Mouse (Mus musculus) forebrain, embryonic 10.5 days (tissue): ENCODE measurements around the gene Dnajc8. TPM values are rescaled to one million over a fixed set of nuclear protein-coding genes. Genes with fewer than 3 reads are reported as not detected.

Source experiments
- DNase-seq: peaks from one replicate; pipeline ENCODE4 v3.0.0-alpha.2; 2017; ENCODE audit warnings: low spot score; ENCODE audit errors: extremely low spot score
- H3K27ac ChIP-seq: fragments of 300-500 bp; sonication (generic); 2 replicates; pipeline ENCODE4 v1.5.1; 2016; ENCODE audit warnings: mild to moderate bottlenecking
- H3K27me3 ChIP-seq: fragments of 300-500 bp; sonication (generic); 2 replicates; pipeline ENCODE4 v1.6.1; 2016; ENCODE audit warnings: mild to moderate bottlenecking; ENCODE audit not compliant: poor library complexity, severe bottlenecking
- H3K36me3 ChIP-seq: fragments of 300-500 bp; sonication (generic); replicated peaks from 2 replicates; pipeline ENCODE4 v1.6.1; 2016; ENCODE audit warnings: mild to moderate bottlenecking, moderate library complexity
- H3K4me1 ChIP-seq: fragments of 300-500 bp; sonication (generic); 2 replicates; pipeline ENCODE4 v1.6.1; 2016
- H3K4me3 ChIP-seq: fragments of 300-500 bp; sonication (generic); 2 replicates; pipeline ENCODE4 v1.5.1; 2016; ENCODE audit warnings: mild to moderate bottlenecking, moderate library complexity
- H3K9me3 ChIP-seq: fragments of 300-500 bp; sonication (generic); 2 replicates; pipeline ENCODE4 v1.6.1; 2016; ENCODE audit warnings: mild to moderate bottlenecking, moderate library complexity
- WGBS: fragments of 180-500 bp; shearing (Covaris S2); methylation state at CpG from one replicate; pipeline ENCODE4 v1.1.7; 2016; 5-methylcytosine and 5-hydroxymethylcytosine counted together
- polyA plus RNA-seq: library from polyadenylated mRNA; unstranded; fragments of >200 nt; fragmentation: Nextera tagmentation; extraction: Ambion mirVana; gene quantifications from 2 replicates; pipeline ENCODE4 v1.2.1, GENCODE M21; 2016

Dnajc8 gene
- polyA plus RNA-seq, 1 experiment from 2014 or later: 211 TPM

- Histone ChIP-seq H3K4me1 (peaks cover 49% of the 10 kb centered on the region), H3K36me3 (no peaks in the 10 kb centered on the region), H3K9me3 (no peaks in the 10 kb centered on the region), H3K27me3 (0 out of 2 replicates have a peak, but pooled peaks cover 6% of the 10 kb centered on the region), H3K4me3 (no peak overlapping the region), H3K27ac (no peak overlapping the region)
- DNase-seq: no peak
- 74% methylated on average over 6 of the region's 6 CpGs for WGBS
Measured at GRCm38 (mm10) chr4:132506250-132506649, 29.1 kb upstream of the Dnajc8 start.

- Histone ChIP-seq H3K27me3 (0 out of 2 replicates have a peak, but pooled peaks cover 6% of the 10 kb centered on the region), H3K4me3 (no peak overlapping the region), H3K27ac (no peak overlapping the region), H3K9me3 (no peaks in the 10 kb centered on the region), H3K36me3 (no peaks in the 10 kb centered on the region), H3K4me1 (peaks cover 49% of the 10 kb centered on the region)
- no peak for DNase-seq
- 40% methylated on average over 2 of the region's 2 CpGs for WGBS
Measured at GRCm38 (mm10) chr4:132507210-132507609, 28.1 kb upstream of the Dnajc8 start.

GRCm38 (mm10) chr4:132509621-132510296 is 25.6 kb upstream of the Dnajc8 start:
- WGBS: under 1% methylated on average over 51 of the region's 52 CpGs
- Histone ChIP-seq H3K27ac (peak overlapping the region; percentile 88), H3K4me3 (peak overlapping the region; percentile 88), H3K27me3 (peaks cover 14% of the 10 kb centered on the region; the same call in 1 of the 2 replicates), H3K4me1 (peaks cover 62% of the 10 kb centered on the region), H3K9me3 (no peaks in the 10 kb centered on the region), H3K36me3 (no peaks in the 10 kb centered on the region)
- peak; percentile 90 for DNase-seq

- Histone ChIP-seq H3K36me3 (no peaks in the 10 kb centered on the region), H3K27me3 (peaks cover 14% of the 10 kb centered on the region; the same call in 1 of the 2 replicates), H3K4me3 (peak within 1 kb of the TSS; percentile 88), H3K9me3 (no peaks in the 10 kb centered on the region), H3K4me1 (peaks cover 60% of the 10 kb centered on the region), H3K27ac (peak within 1 kb of the TSS; percentile 88)
- peak; percentile 96 for DNase-seq
- WGBS: under 1% methylated on average over 32 of the region's 32 CpGs
Measured at GRCm38 (mm10) chr4:132510352-132510798, 25.0 kb upstream of the Dnajc8 start, which contains the start of gene Sesn2. Gene Sesn2 (minus strand): TSS chr4:132510501.

GRCm38 (mm10) chr4:132512080-132512479 is 23.3 kb upstream of the Dnajc8 start:
- Histone ChIP-seq H3K36me3 (no peaks in the 10 kb centered on the region), H3K4me1 (peaks cover 55% of the 10 kb centered on the region), H3K27ac (no peak overlapping the region), H3K4me3 (no peak overlapping the region), H3K9me3 (no peaks in the 10 kb centered on the region), H3K27me3 (peaks cover 14% of the 10 kb centered on the region; the same call in 1 of the 2 replicates)
- no peak for DNase-seq
- WGBS: 81% methylated on average over 3 of the region's 3 CpGs

- 27% methylated on average over 14 of the region's 14 CpGs for WGBS
- DNase-seq: no peak
- Histone ChIP-seq H3K4me1 (peaks cover 42% of the 10 kb centered on the region), H3K27ac (no peak overlapping the region), H3K27me3 (peaks cover 9% of the 10 kb centered on the region; the same call in 1 of the 2 replicates), H3K9me3 (no peaks in the 10 kb centered on the region), H3K36me3 (no peaks in the 10 kb centered on the region), H3K4me3 (peak overlapping the region; percentile 55; the same call in 1 of the 2 replicates)
Measured at GRCm38 (mm10) chr4:132513395-132514273, 21.7 kb upstream of the Dnajc8 start.

- WGBS: 2% methylated on average over 21 of the region's 21 CpGs
- Histone ChIP-seq H3K27me3 (peaks cover 8% of the 10 kb centered on the region; the same call in 1 of the 2 replicates), H3K4me1 (peaks cover 32% of the 10 kb centered on the region), H3K4me3 (peak overlapping the region; percentile 55), H3K27ac (peak overlapping the region; percentile 69; the same call in 1 of the 2 replicates), H3K36me3 (no peaks in the 10 kb centered on the region), H3K9me3 (no peaks in the 10 kb centered on the region)
- peak; percentile 88 for DNase-seq
Measured at GRCm38 (mm10) chr4:132514555-132515135, 20.7 kb upstream of the Dnajc8 start.

GRCm38 (mm10) chr4:132515369-132516155 is 19.8 kb upstream of the Dnajc8 start:
- Histone ChIP-seq H3K36me3 (no peaks in the 10 kb centered on the region), H3K27me3 (peaks cover 8% of the 10 kb centered on the region; the same call in 1 of the 2 replicates), H3K4me1 (peaks cover 25% of the 10 kb centered on the region), H3K9me3 (no peaks in the 10 kb centered on the region), H3K27ac (peak overlapping the region; percentile 69), H3K4me3 (peak overlapping the region; percentile 55)
- WGBS: 22% methylated on average over 22 of the region's 22 CpGs
- DNase-seq: peak; percentile 89

- Histone ChIP-seq H3K27ac (no peak overlapping the region), H3K4me3 (no peak overlapping the region), H3K9me3 (no peaks in the 10 kb centered on the region), H3K27me3 (peaks cover 8% of the 10 kb centered on the region; the same call in 1 of the 2 replicates), H3K4me1 (peaks cover 23% of the 10 kb centered on the region), H3K36me3 (no peaks in the 10 kb centered on the region)
- WGBS: 87% methylated on average over 8 of the region's 8 CpGs
- DNase-seq: no peak
Measured at GRCm38 (mm10) chr4:132518066-132518465, 17.3 kb upstream of the Dnajc8 start.

- WGBS: 89% methylated on average over 3 of the region's 3 CpGs
- no peak overlapping the region for H3K4me3 ChIP-seq
- no peaks in the 10 kb centered on the region for H3K9me3 ChIP-seq
- H3K27ac ChIP-seq: no peak overlapping the region
- H3K27me3 ChIP-seq: no peaks in the 10 kb centered on the region
- no peak for DNase-seq
- no peaks in the 10 kb centered on the region for H3K36me3 ChIP-seq
- H3K4me1 ChIP-seq: peaks cover 19% of the 10 kb centered on the region
Measured at GRCm38 (mm10) chr4:132519188-132519587, 16.2 kb upstream of the Dnajc8 start.

GRCm38 (mm10) chr4:132524321-132524741 is 11.0 kb upstream of the Dnajc8 start:
- Histone ChIP-seq H3K4me3 (no peak overlapping the region), H3K4me1 (peaks cover 12% of the 10 kb centered on the region), H3K36me3 (peaks cover 8% of the 10 kb centered on the region), H3K27me3 (no peaks in the 10 kb centered on the region), H3K9me3 (no peaks in the 10 kb centered on the region), H3K27ac (peak overlapping the region; percentile 73)
- DNase-seq: no peak
- WGBS: 19% methylated on average over 11 of the region's 11 CpGs

GRCm38 (mm10) chr4:132524808-132525207 is 10.5 kb upstream of the Dnajc8 start:
- Histone ChIP-seq H3K27me3 (no peaks in the 10 kb centered on the region), H3K27ac (peak overlapping the region; percentile 73), H3K9me3 (no peaks in the 10 kb centered on the region), H3K36me3 (peaks cover 12% of the 10 kb centered on the region), H3K4me3 (no peak overlapping the region), H3K4me1 (peaks cover 12% of the 10 kb centered on the region)
- DNase-seq: no peak
- WGBS: 45% methylated on average over 6 of the region's 6 CpGs
